In genomic region chr3:79957752-79958151, GRCm38 (mm10) we compare ENCODE assay signal across 12 mouse cellular contexts.
"Had no signal": no experiment of that assay in that cellular context is flagged by ENCODE, and none has a peak within 500 bp of the region (broad histone marks: within the 10 kb centered on the region; RNA-seq: fewer than 3 reads in every experiment).

No protein-coding gene starts in this region.

- DNase-seq: kidney, postnatal 25 days; layer of hippocampus, adult 9-11 months; lung, embryonic 14.5 days; right cerebral cortex, adult 18-20 months; right cerebral cortex, postnatal 25 days; thymus, postnatal 4 days had no signal

- H3K9me3 ChIP-seq: kidney, embryonic 15.5 days; limb, embryonic 10.5 days; liver, embryonic 15.5 days; midbrain, embryonic 13.5 days; neural tube, embryonic 15.5 days had no signal

- H3K4me3 ChIP-seq: kidney, embryonic 15.5 days; limb, embryonic 10.5 days; liver, embryonic 15.5 days; midbrain, embryonic 13.5 days; neural tube, embryonic 15.5 days had no signal

- H3K4me2 ChIP-seq: kidney, embryonic 15.5 days; liver, embryonic 11.5 days; liver, embryonic 15.5 days; lung, embryonic 14.5 days; midbrain, embryonic 13.5 days; neural tube, embryonic 15.5 days had no signal

- H3K9ac ChIP-seq: kidney, embryonic 15.5 days; liver, embryonic 15.5 days; lung, embryonic 14.5 days; midbrain, embryonic 13.5 days; neural tube, embryonic 15.5 days had no signal

- H3K27ac ChIP-seq: kidney, embryonic 15.5 days; limb, embryonic 10.5 days; liver, embryonic 15.5 days; midbrain, embryonic 13.5 days; neural tube, embryonic 15.5 days had no signal

- H3K27me3 ChIP-seq: kidney, embryonic 15.5 days; liver, embryonic 15.5 days; midbrain, embryonic 13.5 days; neural tube, embryonic 15.5 days had no signal

- H3K36me3 ChIP-seq: kidney, embryonic 15.5 days; limb, embryonic 10.5 days; liver, embryonic 15.5 days; midbrain, embryonic 13.5 days; neural tube, embryonic 15.5 days had no signal

- ATAC-seq: midbrain, embryonic 13.5 days had no signal

- H3K4me1 ChIP-seq: kidney, embryonic 15.5 days; limb, embryonic 10.5 days; liver, embryonic 15.5 days; midbrain, embryonic 13.5 days; neural tube, embryonic 15.5 days had no signal
